Mouse (Mus musculus) E14TG2a.4 (cell line): ENCODE results near the gene Lsamp.

ENCODE experiments used
- CTCF ChIP-seq: conservative IDR thresholded peaks from 2 replicates; pipeline ENCODE4 v1.5.1; 2014; ENCODE audit warnings: low read length
- POU5F1 ChIP-seq: IDR thresholded peaks from 2 replicates; pipeline ENCODE4 v1.6.1; 2014; ENCODE audit warnings: low read length, borderline replicate concordance

DNA sequence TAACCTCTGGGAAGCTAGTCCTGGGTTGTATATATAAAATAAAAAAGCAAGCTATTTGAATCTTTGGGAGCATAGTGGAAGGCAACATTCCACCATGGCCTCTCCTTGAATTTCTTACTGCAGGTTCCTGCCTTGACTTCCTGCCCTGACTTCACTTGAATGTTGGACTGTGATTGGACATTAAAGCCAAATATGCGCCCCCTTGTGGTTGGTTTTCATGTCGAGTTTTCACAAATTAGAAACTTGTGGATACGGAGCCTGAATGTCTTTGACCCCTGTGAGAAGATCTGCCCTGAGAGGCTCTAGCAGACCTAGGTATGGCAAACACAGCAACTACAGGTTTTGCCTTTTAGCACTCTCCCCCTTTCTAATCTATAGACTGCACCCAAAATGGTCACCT lies 597.9 kb downstream of the Lsamp start:
- TF ChIP-seq CTCF (peak; percentile 38), POU5F1 (no peak)
